Mouse (Mus musculus) limb, embryonic 14.5 days (tissue): ENCODE results near the gene Cd81. TPM values are rescaled to one million over a fixed set of nuclear protein-coding genes. Genes with fewer than 3 reads are reported as not detected.

Experiments
- ATAC-seq: fragments of 200-750 bp; cut with Nextera tagmentation; 2 replicates; pipeline ENCODE4 v1.8.0; 2017; ENCODE audit warnings: low read depth, moderate number of reproducible peaks, moderate TSS enrichment; ENCODE audit not compliant: low FRiP score
- DNase-seq: peaks from one replicate; pipeline ENCODE4 v3.0.0-alpha.2; 2015; ENCODE audit warnings: low spot score
- H3K27ac ChIP-seq: fragments of 300-500 bp; sonication (generic); replicated peaks from 2 replicates; pipeline ENCODE4 v1.5.1; 2014; ENCODE audit warnings: low read depth, mild to moderate bottlenecking, low read length, moderate library complexity, mixed read lengths
- H3K27me3 ChIP-seq: fragments of 300-500 bp; sonication (generic); 2 replicates; pipeline ENCODE4 v1.6.1; 2014; ENCODE audit warnings: low read length, mixed read lengths; ENCODE audit not compliant: control insufficient read depth, insufficient read depth
- H3K36me3 ChIP-seq: fragments of 300-500 bp; sonication (generic); 2 replicates; pipeline ENCODE4 v1.6.1; 2014; ENCODE audit warnings: mild to moderate bottlenecking, low read length, moderate library complexity, mixed read lengths; ENCODE audit not compliant: control insufficient read depth, insufficient read depth
- H3K4me1 ChIP-seq: fragments of 300-500 bp; sonication (generic); 2 replicates; pipeline ENCODE4 v1.6.1; 2014; ENCODE audit warnings: antibody characterized with exemption, low read length, mixed read lengths; ENCODE audit not compliant: control insufficient read depth, insufficient read depth
- H3K4me2 ChIP-seq: fragments of 300-500 bp; sonication (generic); replicated peaks from 2 replicates; pipeline ENCODE4 v1.6.1; 2014; ENCODE audit warnings: low read depth, mild to moderate bottlenecking, low read length, moderate library complexity; ENCODE audit not compliant: severe bottlenecking
- H3K4me3 ChIP-seq: fragments of 300-500 bp; sonication (generic); replicated peaks from 2 replicates; pipeline ENCODE4 v1.5.1; 2014; ENCODE audit warnings: low read length
- H3K9ac ChIP-seq: fragments of 300-500 bp; sonication (generic); 2 replicates; pipeline ENCODE4 v1.6.1; 2014; ENCODE audit warnings: mild to moderate bottlenecking, low read depth, low read length, moderate library complexity; ENCODE audit not compliant: severe bottlenecking
- H3K9me3 ChIP-seq: fragments of 300-500 bp; sonication (generic); 2 replicates; pipeline ENCODE4 v1.6.1; 2016; ENCODE audit warnings: low read length; ENCODE audit not compliant: control insufficient read depth
- POLR2A ChIP-seq: fragments of 200-500 bp; IDR thresholded peaks from 2 replicates; pipeline ENCODE4 v1.8.0; 2012; ENCODE audit warnings: inconsistent platforms, mild to moderate bottlenecking, moderate library complexity, borderline replicate concordance; ENCODE audit not compliant: insufficient read depth, insufficient read length; ENCODE audit errors: extremely low read depth
- WGBS: fragments of 180-500 bp; shearing (Covaris S2); extraction: QIAGEN DNeasy Blood & Tissue Kit; methylation state at CpG from one replicate; pipeline ENCODE4 v1.1.7; 2014; 5-methylcytosine and 5-hydroxymethylcytosine counted together
- polyA plus RNA-seq, 2 experiments: library from polyadenylated mRNA; depleted of rRNA in 1 of 2; stranded (reverse) in 1 of 2; unstranded in 1 of 2; fragments of >200 nt; fragmentation: Nextera tagmentation in 1 of 2; extraction: Ambion mirVana in 1 of 2; gene quantifications; 2 replicates each; pipeline versions ENCODE4 v1.2.1 to v1.2.3; 2012 to 2014

The Cd81 gene
- polyA plus RNA-seq, 2 experiments = 456 to 658 TPM

DNA sequence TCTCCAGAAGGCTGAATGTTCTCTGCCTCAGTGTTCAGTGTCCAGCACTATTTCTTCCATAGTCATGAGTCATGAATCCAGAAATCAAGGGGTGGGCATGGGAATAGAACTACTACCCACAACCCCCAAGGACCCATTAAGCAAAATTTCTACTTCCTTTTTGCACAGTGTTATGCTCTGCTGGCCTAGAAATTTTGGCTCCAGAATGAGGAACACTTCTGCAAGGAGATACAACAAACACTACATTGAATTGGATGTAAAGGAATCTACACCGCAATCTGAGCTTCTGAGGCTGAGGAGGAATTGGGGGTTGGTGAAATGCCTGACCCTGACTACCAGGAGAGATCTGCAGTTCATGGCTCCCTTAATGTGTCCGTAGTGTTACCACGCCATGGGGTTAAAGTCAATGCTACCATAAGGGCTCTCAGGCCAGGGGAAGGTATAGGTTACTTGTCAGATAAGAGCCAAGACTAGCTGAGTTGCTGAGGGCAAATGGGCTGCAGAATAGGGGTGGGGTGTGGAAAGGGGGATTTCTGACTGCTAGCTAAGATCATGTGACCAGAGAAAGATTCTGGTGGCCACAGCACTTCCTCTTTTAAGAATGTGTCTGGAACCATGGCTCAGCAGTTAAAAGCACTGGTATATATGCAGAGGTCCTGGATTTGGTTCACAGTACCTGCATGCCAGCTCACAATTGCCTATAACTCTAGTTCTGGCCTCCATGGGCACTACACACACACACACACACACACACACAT lies 14.2 kb upstream of the Cd81 start:
- ATAC-seq (no peak), DNase-seq (no peak)
- no peak for TF ChIP-seq POLR2A
- Histone ChIP-seq H3K4me1 (no peaks in the 10 kb centered on the region), H3K4me2 (no peak overlapping the region), H3K36me3 (peaks cover 8% of the 10 kb centered on the region; the same call in 1 of the 2 replicates), H3K9ac (no peak overlapping the region), H3K27me3 (no peaks in the 10 kb centered on the region), H3K9me3 (no peaks in the 10 kb centered on the region), H3K27ac (no peak overlapping the region), H3K4me3 (no peak overlapping the region)
- 90% methylated on average over 3 of the region's 3 CpGs for WGBS

GRCm38 (mm10) chr7:143040561-143040960 lies 12.0 kb upstream of the Cd81 start:
- no peaks in the 10 kb centered on the region for H3K4me1 ChIP-seq
- H3K27me3 ChIP-seq = no peaks in the 10 kb centered on the region
- H3K9ac ChIP-seq = no peak overlapping the region
- H3K4me2 ChIP-seq = no peak overlapping the region
- TF ChIP-seq POLR2A = no peak
- ATAC-seq (no peak), DNase-seq (no peak)
- 96% methylated on average over 3 of the region's 3 CpGs for WGBS
- peaks cover 5% of the 10 kb centered on the region for H3K36me3 ChIP-seq
- no peak overlapping the region for H3K27ac ChIP-seq
- 0 out of 2 replicates have a peak, but pooled peaks cover 3% of the 10 kb centered on the region for H3K9me3 ChIP-seq
- no peak overlapping the region for H3K4me3 ChIP-seq

DNA sequence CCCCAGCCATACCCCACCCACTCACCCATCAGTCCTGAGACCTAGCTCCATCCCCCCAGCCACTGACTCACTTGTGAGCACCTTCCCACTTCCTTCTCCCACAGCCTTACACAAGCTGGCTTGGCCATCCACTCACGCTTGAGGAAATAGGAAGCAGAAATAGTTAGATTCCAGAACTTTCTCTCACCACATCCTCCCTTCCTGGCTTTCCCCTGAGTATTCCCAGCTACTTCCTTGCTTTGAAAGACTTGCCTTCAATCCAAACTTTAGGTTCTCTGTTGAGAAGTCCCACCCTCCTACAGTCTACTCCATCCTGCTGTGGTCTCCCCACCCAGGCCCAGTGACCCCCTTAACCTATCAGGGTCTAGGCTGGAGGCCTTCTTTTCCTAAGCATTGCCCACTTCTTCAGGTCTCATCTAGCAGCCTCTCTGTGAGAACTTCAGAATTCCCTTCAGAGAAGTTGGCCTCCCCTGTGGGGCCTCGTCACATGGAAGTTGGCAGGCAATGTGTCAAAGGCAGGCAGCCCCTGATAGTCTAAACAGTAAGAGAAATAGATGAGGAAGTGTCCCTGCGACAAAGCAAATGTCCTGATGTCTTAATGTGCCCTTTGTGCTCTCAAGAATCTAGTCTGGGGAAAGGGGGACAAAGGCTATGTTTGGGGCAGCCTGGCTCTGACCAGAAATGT lies 11.3 kb upstream of the Cd81 start:
- Histone ChIP-seq H3K4me1 (no peaks in the 10 kb centered on the region), H3K4me3 (no peak overlapping the region), H3K9ac (no peak overlapping the region), H3K27ac (no peak overlapping the region), H3K27me3 (no peaks in the 10 kb centered on the region), H3K9me3 (0 out of 2 replicates have a peak, but pooled peaks cover 3% of the 10 kb centered on the region), H3K4me2 (no peak overlapping the region), H3K36me3 (peaks cover 5% of the 10 kb centered on the region)
- 83% methylated on average over 3 of the region's 3 CpGs for WGBS
- ATAC-seq (no peak), DNase-seq (no peak)
- TF ChIP-seq POLR2A = no peak

DNA sequence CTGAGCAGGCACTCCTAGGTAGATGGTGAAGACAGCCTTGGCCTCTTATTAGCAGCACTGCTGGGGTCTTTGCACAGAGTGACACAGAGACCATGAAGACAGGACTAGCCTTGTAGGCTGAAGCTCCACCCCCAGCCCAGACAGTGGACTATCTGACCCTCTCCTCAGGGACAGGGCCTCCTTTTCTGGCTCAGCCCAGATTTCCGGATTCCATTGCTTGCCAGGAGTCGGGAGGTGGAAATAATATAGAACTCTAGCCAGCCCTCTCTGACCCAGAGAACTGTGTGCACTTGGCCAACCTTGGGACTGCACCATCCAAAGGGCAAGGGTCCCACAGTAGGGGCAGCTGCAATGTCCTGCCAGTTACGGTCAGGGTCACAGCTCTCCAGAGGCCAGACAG lies 10.4 kb upstream of the Cd81 start:
- Histone ChIP-seq H3K27ac (no peak overlapping the region), H3K4me1 (no peaks in the 10 kb centered on the region), H3K36me3 (peaks cover 3% of the 10 kb centered on the region), H3K9me3 (0 out of 2 replicates have a peak, but pooled peaks cover 3% of the 10 kb centered on the region), H3K4me2 (no peak overlapping the region), H3K4me3 (no peak overlapping the region), H3K27me3 (no peaks in the 10 kb centered on the region), H3K9ac (no peak overlapping the region)
- TF ChIP-seq POLR2A = no peak
- DNase-seq (no peak), ATAC-seq (no peak)
- WGBS = 66% methylated on average over 3 of the region's 3 CpGs

- Histone ChIP-seq H3K9me3 (0 out of 2 replicates have a peak, but pooled peaks cover 3% of the 10 kb centered on the region), H3K36me3 (no peaks in the 10 kb centered on the region; the same call in none of the 2 replicates), H3K4me1 (no peaks in the 10 kb centered on the region), H3K27me3 (no peaks in the 10 kb centered on the region), H3K4me3 (no peak overlapping the region), H3K4me2 (no peak overlapping the region), H3K9ac (no peak overlapping the region), H3K27ac (no peak overlapping the region)
- ATAC-seq = no peak
- DNase-seq = no peak
- TF ChIP-seq POLR2A = no peak
- WGBS = 84% methylated on average over 3 of the region's 3 CpGs
These were observed 9.6 kb upstream of the Cd81 start for GRCm38 (mm10) chr7:143042897-143043300.
